Mouse (Mus musculus) stomach, postnatal 0 days (tissue): ENCODE data around the gene Rnf181. TPM values are rescaled to one million over a fixed set of nuclear protein-coding genes. Genes with fewer than 3 reads are reported as not detected.

Experiments
- ATAC-seq: fragments of 200-750 bp; cut with Nextera tagmentation; 2 replicates; pipeline ENCODE4 v1.8.0; 2017; ENCODE audit not compliant: low FRiP score, low TSS enrichment
- DNase-seq: peaks from one replicate; pipeline ENCODE4 v3.0.0-alpha.2; 2016; ENCODE audit warnings: low spot score
- H3K27ac ChIP-seq: fragments of 300-500 bp; sonication (generic); replicated peaks from 2 replicates; pipeline ENCODE4 v1.5.1; 2014; ENCODE audit warnings: mild to moderate bottlenecking, control low read depth
- H3K27me3 ChIP-seq: fragments of 300-500 bp; sonication (generic); 2 replicates; pipeline ENCODE4 v1.6.1; 2014; ENCODE audit warnings: low read length; ENCODE audit not compliant: control insufficient read depth, insufficient read depth
- H3K36me3 ChIP-seq: fragments of 300-500 bp; sonication (generic); 2 replicates; pipeline ENCODE4 v1.6.1; 2014; ENCODE audit warnings: low read length, mixed read lengths; ENCODE audit not compliant: control insufficient read depth, insufficient read depth
- H3K4me1 ChIP-seq: fragments of 300-500 bp; sonication (generic); replicated peaks from 2 replicates; pipeline ENCODE4 v1.6.1; 2014; ENCODE audit warnings: antibody characterized with exemption; ENCODE audit not compliant: control insufficient read depth, insufficient read depth
- H3K4me2 ChIP-seq: fragments of 300-500 bp; sonication (generic); replicated peaks from 2 replicates; pipeline ENCODE4 v1.6.1; 2014; ENCODE audit warnings: low read depth, mild to moderate bottlenecking, control low read depth, moderate library complexity
- H3K4me3 ChIP-seq: fragments of 300-500 bp; sonication (generic); 2 replicates; pipeline ENCODE4 v1.5.1; 2014; ENCODE audit warnings: low read depth, low read length, control low read depth
- H3K9ac ChIP-seq: fragments of 300-500 bp; sonication (generic); 2 replicates; pipeline ENCODE4 v1.6.1; 2014; ENCODE audit warnings: mild to moderate bottlenecking, low read length, control low read depth, mixed read lengths
- H3K9me3 ChIP-seq: fragments of 300-500 bp; sonication (generic); 2 replicates; pipeline ENCODE4 v1.6.1; 2016; ENCODE audit warnings: low read length; ENCODE audit not compliant: control insufficient read depth
- CTCF ChIP-seq: IDR thresholded peaks from 2 replicates; pipeline ENCODE4 v1.5.1; 2016; ENCODE audit warnings: antibody characterized with exemption, low read depth, mild to moderate bottlenecking, moderate library complexity
- EP300 ChIP-seq: optimal IDR thresholded peaks from 2 replicates; pipeline ENCODE3; 2016; ENCODE audit warnings: antibody characterized with exemption
- WGBS: fragments of 180-500 bp; shearing (Covaris S2); extraction: QIAGEN DNeasy Blood & Tissue Kit; methylation state at CpG from one replicate; pipeline ENCODE4 v1.1.7; 2014; 5-methylcytosine and 5-hydroxymethylcytosine counted together
- polyA plus RNA-seq: library from polyadenylated mRNA; unstranded; fragments of >200 nt; fragmentation: Nextera tagmentation; extraction: Ambion mirVana; gene quantifications from 2 replicates; pipeline ENCODE4 v1.2.1, GENCODE M21; 2015

Rnf181 gene
- polyA plus RNA-seq, 1 experiment from 2014 or later, result 136 TPM

DNA sequence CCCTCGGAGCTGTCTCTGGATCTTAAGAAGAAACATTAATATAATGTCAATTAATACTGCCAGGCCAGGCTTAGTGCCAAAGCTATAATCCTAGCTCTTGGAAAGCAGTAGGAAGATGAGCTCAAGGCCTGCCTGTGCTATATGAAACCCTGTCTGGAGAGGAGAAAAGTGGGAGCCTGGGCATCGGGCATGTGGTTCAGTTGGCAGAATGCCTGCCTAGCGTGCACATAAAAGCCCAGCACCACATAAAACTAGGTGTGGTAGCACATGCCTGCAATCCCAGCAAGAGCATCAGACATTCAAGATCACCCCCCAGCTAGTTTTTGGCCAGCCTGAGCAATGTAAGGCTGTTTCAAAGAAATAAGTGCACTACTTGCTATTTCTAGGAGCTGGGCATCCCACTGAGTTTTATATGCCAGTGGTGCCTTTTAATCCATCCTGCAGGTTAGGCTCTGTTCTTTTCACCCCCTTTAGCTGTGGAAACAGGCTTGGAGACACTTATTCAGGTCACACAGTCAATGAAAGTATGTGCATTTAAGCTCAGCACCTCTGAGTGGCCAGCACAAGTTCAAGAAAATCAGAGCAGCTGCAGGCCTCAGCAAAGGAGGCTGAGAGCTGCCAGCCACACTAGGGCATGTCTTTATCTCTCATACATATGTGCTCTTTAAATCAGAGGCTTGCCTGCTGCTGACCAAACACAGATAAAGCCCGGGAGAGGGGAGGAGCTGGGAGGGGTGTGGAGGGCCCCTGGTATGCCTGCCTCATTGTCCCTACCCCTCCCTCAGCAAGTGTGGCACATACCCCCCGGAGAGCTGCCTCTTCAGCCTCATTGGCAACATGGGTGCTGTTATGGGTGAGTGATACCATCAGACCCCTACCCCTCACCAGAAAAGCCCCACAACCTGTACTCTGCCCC, 9.3 kb downstream of the Rnf181 start:
- Histone ChIP-seq H3K9me3 (no peaks in the 10 kb centered on the region), H3K27ac (no peak overlapping the region; the same call in 1 of the 2 replicates), H3K9ac (no peak overlapping the region), H3K36me3 (0 out of 2 replicates have a peak, but pooled peaks cover 4% of the 10 kb centered on the region), H3K4me2 (no peak overlapping the region), H3K4me1 (peaks cover 13% of the 10 kb centered on the region), H3K4me3 (no peak overlapping the region), H3K27me3 (no peaks in the 10 kb centered on the region)
- WGBS, result 28% methylated on average over 5 of the region's 5 CpGs
- DNase-seq (peak; percentile 70), ATAC-seq (no peak)
- TF ChIP-seq CTCF (no peak), EP300 (no peak)

DNA sequence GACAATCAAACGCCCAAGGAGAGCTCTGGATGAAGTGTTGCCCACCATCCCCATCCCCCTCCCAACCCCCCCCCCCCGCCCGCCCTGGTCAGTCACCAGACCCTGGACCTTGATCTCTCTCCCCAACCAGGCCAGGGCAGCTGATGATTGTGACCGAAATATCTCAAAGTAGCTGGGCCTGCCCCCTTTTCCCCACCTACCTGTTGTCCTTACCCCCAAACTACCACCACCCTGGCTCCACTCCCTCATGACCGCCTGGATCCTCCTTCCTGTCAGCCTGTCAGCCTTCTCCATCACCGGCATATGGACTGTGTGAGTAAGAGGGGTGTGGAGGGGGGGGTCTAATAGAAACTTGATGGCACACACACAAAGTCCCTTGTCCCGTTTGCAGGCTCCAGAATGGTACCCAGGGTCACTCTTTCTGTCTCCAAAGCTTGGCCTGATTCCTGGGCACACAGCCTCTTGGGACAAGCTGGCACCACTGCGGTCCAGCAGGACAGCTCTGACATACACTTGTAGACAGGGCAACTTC, 10.7 kb downstream of the Rnf181 start:
- peak overlapping the region; percentile 63 for H3K4me3 ChIP-seq
- ATAC-seq (no peak), DNase-seq (no peak)
- peak overlapping the region; percentile 86 for H3K4me2 ChIP-seq
- H3K4me1 ChIP-seq, result peaks cover 7% of the 10 kb centered on the region; the same call in 1 of the 2 replicates
- peak overlapping the region; percentile 61 for H3K9ac ChIP-seq
- H3K27ac ChIP-seq, result no peak overlapping the region
- H3K27me3 ChIP-seq, result no peaks in the 10 kb centered on the region
- no peaks in the 10 kb centered on the region for H3K9me3 ChIP-seq
- TF ChIP-seq EP300 (no peak), CTCF (no peak)
- 41% methylated on average over 8 of the region's 8 CpGs for WGBS
- H3K36me3 ChIP-seq, result 0 out of 2 replicates have a peak, but pooled peaks cover 4% of the 10 kb centered on the region

DNA sequence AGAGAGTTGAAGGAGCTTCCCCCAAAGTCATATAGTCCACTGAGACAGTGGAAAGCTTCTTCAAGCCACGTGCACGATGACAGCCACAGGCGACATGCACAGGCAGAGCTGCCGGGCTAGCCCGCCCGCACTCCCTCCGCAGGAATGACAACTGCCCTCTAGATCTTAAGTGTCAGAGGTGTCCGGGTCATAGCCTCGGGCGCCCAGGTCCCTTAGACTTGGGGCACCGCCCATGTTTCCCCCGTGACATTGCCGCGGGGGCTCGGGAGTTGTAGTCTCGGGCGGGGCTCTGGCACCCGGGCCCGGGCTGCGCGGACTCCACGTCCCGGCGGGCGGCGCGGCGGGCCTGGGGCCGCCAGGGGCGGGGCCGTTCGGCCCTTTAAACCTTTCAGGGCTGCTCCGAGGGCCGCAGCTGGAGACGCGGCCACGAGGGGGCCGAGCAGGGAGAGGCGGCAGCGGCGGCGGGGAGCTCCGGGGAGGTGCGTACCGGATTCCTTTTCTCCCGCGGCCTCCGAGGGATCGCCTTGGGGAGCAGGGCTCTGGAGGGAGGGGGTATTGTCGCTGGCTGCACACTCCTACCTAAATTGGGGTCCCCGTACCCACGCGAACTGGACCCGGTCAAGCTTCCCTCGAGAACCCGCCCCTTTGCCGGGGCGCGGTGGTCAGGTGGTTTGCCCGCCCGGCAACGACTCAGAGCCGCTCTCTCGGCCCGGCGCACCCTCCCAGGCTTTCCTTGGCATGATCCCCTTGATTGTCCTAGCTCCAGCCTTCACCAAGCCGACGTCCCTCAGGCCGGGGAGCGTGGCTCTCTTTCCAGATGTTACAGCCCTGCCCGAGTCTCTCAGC, 11.5 kb downstream of the Rnf181 start, which contains the start of gene Tmem150a:
Tmem150a (plus strand) TSS at position 382 of the 846 bp plus-strand sequence.
- TF ChIP-seq EP300 (no peak), CTCF (peak; percentile 63)
- peaks cover 3% of the 10 kb centered on the region; the same call in 1 of the 2 replicates for H3K4me1 ChIP-seq
- WGBS, result under 1% methylated on average over 58 of the region's 71 CpGs
- ATAC-seq (peak; percentile 86), DNase-seq (peak; percentile 85)
- H3K36me3 ChIP-seq, result peaks cover 8% of the 10 kb centered on the region; the same call in 1 of the 2 replicates
- H3K4me2 ChIP-seq, result peak within 1 kb of the TSS; percentile 86
- peak within 1 kb of the TSS; percentile 63 for H3K4me3 ChIP-seq
- H3K27ac ChIP-seq, result peak within 1 kb of the TSS; percentile 63
- H3K9me3 ChIP-seq, result no peaks in the 10 kb centered on the region
- H3K9ac ChIP-seq, result peak within 1 kb of the TSS; percentile 61
- H3K27me3 ChIP-seq, result no peaks in the 10 kb centered on the region

DNA sequence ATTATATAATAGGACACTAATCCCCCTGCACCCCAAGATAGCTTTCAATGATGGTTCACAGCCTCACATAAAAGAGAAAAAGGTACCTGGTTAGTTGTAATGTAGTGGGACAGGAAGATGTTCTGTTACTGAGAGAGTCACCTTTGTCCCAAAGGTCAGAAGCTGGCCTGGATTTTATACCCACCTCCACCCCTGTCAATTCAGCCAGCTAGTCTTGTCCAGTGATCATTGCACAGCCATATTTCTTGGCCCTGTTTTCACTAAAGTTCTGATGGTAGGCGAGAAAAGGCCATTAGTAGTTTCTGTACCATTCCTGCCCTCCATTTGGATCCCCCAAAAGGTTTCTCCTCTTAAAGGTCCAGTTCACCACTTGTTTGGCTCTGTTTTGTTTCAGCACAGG, 12.7 kb downstream of the Rnf181 start:
- no peak overlapping the region for H3K27ac ChIP-seq
- H3K4me3 ChIP-seq, result no peak overlapping the region
- ATAC-seq (no peak), DNase-seq (no peak)
- no peak for TF ChIP-seq EP300
- no peaks in the 10 kb centered on the region for H3K9me3 ChIP-seq
- H3K9ac ChIP-seq, result no peak overlapping the region
- H3K36me3 ChIP-seq, result peaks cover 9% of the 10 kb centered on the region; the same call in 1 of the 2 replicates
- H3K4me1 ChIP-seq, result peaks cover 3% of the 10 kb centered on the region; the same call in 1 of the 2 replicates
- H3K4me2 ChIP-seq, result no peak overlapping the region
- H3K27me3 ChIP-seq, result no peaks in the 10 kb centered on the region
- 88% methylated on average over 1 of the region's 1 CpGs for WGBS

DNA sequence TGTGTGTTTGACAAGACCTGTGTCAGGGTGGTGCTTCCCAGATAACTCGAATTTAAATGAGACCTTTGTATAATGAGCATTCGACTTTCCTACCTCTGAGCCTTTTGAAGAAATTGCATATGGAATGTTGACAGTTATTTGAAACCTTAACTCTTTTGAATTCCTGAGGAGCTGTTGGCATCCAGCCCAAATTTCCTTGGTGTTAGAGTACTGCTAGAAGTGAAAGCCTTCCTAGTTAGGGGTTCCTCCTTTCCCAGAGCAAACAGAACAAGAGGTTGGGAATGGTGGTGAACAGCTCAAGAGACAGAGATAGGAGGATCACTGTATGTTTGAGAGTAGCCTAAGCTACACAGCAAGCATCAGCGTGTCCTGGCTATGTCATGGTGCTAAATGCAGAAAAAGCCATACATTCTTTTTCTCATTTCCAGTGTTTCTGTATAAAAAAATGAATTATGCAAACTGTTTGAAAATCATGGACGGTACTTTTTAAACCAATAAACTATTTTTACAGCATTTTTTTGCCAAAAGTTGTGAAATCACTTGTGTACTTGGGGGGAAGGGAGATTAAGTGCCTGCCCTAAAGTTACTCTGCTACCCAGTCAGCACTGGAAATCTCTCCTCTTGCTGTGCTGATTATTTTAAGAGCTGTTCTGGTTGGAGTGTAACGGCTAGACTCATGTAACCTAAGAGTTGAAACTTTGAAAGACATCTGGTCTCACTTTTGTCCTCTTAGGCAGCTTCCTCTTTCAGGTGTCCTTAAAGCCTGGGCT, 13.9 kb downstream of the Rnf181 start:
- H3K4me3 ChIP-seq, result no peak overlapping the region
- H3K36me3 ChIP-seq, result peaks cover 6% of the 10 kb centered on the region; the same call in 1 of the 2 replicates
- H3K4me1 ChIP-seq, result peaks cover 3% of the 10 kb centered on the region; the same call in 1 of the 2 replicates
- 50% methylated on average over 5 of the region's 5 CpGs for WGBS
- H3K27me3 ChIP-seq, result no peaks in the 10 kb centered on the region
- no peak overlapping the region for H3K4me2 ChIP-seq
- ATAC-seq (no peak), DNase-seq (no peak)
- TF ChIP-seq EP300 (no peak), CTCF (no peak)
- no peak overlapping the region for H3K27ac ChIP-seq
- H3K9me3 ChIP-seq, result no peaks in the 10 kb centered on the region
- H3K9ac ChIP-seq, result no peak overlapping the region
